Mouse (Mus musculus): ENCODE measurements at regions not wholly inside any gene's neighbourhood (a gene's known extent, or its start where the extent isn't known, plus 50 kb on each side); places are given as distances from the start of the nearest gene placed in this dataset.

DNA sequence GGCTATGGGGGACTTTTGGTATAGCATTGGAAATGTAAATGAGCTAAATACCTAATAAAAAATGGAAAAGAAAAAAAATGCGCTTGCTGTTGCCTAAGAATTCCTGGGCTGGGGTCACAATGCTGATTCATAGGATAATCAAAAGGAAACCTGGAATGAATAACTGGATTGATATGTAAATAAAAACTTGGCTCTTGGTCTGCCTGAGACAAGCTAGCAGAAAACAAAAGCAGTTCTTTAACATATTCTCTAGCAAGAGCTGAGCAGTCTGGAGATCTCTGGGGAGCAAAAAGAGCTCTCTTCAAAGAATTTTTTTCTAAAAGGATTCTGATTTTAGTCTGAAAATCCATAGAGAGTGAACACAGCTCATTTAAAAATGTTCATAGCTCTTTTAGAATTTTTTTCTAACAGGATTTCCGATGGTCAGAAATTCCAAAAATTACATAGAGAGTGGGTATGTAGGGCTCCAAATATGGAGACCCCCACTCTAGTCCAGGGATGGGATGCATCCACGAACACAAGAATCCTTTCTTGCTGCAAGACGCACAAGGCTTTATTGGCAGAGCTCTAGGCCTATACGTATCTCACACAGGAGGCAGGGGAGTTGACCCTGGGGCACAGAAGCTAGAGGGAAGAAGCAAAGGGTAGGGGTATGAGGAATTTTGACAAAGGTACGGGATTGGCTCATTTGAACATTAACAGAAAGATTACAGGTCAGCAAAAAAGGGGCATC lies 572.7 kb downstream of the Cdh10 start:
- H3K27me3 ChIP-seq (ENCODE audit: insufficient read depth, low read length): no peaks in the 10 kb centered on the region
- TF ChIP-seq CTCF (IDR thresholded peaks at IDR 0.05; ENCODE audit: low read depth): no peak
- no peak for DNase-seq (ENCODE audit: low spot score)
- H3K4me3 ChIP-seq (replicated peaks; ENCODE audit: low read depth, low read length): no peak overlapping the region
- no peak overlapping the region for H3K9ac ChIP-seq (ENCODE audit: low read depth, low read length)
- no peak for ATAC-seq (replicated peaks; ENCODE audit: low FRiP score, low read depth)
- H3K4me2 ChIP-seq (ENCODE audit: low read length): no peak overlapping the region
- 87% methylated on average over 6 of the region's 6 CpGs for WGBS
- no peaks in the 10 kb centered on the region for H3K9me3 ChIP-seq (replicated peaks; ENCODE audit: low read length)
- H3K27ac ChIP-seq: no peak overlapping the region
- no peaks in the 10 kb centered on the region for H3K36me3 ChIP-seq (ENCODE audit: insufficient read depth, low read length)
- no peaks in the 10 kb centered on the region for H3K4me1 ChIP-seq (replicated peaks; ENCODE audit: insufficient read depth, low read length)

- ATAC-seq (replicated peaks; ENCODE audit: low FRiP score, low read depth) (no peak), DNase-seq (ENCODE audit: low spot score) (no peak)
- no peak for TF ChIP-seq CTCF (IDR thresholded peaks at IDR 0.05; ENCODE audit: low read depth)
- Histone ChIP-seq H3K4me3 (replicated peaks; ENCODE audit: low read depth, low read length) (no peak overlapping the region), H3K4me1 (replicated peaks; ENCODE audit: insufficient read depth, low read length) (no peaks in the 10 kb centered on the region), H3K36me3 (ENCODE audit: insufficient read depth, low read length) (no peaks in the 10 kb centered on the region), H3K4me2 (ENCODE audit: low read length) (no peak overlapping the region), H3K27ac (no peak overlapping the region), H3K27me3 (ENCODE audit: insufficient read depth, low read length) (no peaks in the 10 kb centered on the region), H3K9ac (ENCODE audit: low read depth, low read length) (no peak overlapping the region), H3K9me3 (replicated peaks; ENCODE audit: low read length) (no peaks in the 10 kb centered on the region)
- WGBS: 96% methylated on average over 1 of the region's 1 CpGs
Observed at GRCm38 (mm10) chr15:19395681-19396080, 576.9 kb downstream of the Cdh10 start.

All from kidney, postnatal 0 days (tissue).